Mouse (Mus musculus) E14TG2a.4 (cell line): ENCODE data around the gene 4930503B20Rik.

ENCODE experiments used
- H3K27me3 ChIP-seq: 2 replicates; pipeline ENCODE4 v1.6.1; 2014; ENCODE audit warnings: low read length, control low read depth; ENCODE audit not compliant: insufficient read depth
- H3K36me3 ChIP-seq: 2 replicates; pipeline ENCODE4 v1.6.1; 2014; ENCODE audit warnings: low read length, control low read depth; ENCODE audit not compliant: insufficient read depth
- H3K4me1 ChIP-seq: replicated peaks from 2 replicates; pipeline ENCODE4 v1.6.1; 2014; ENCODE audit warnings: low read depth, low read length, control low read depth
- H3K4me3 ChIP-seq: replicated peaks from 2 replicates; pipeline ENCODE4 v1.5.1; 2014; ENCODE audit warnings: mild to moderate bottlenecking, low read length
- H3K9me3 ChIP-seq: 2 replicates; pipeline ENCODE4 v1.6.1; 2014; ENCODE audit warnings: low read length, control low read depth
- CTCF ChIP-seq: conservative IDR thresholded peaks from 2 replicates; pipeline ENCODE4 v1.5.1; 2014; ENCODE audit warnings: low read length
- NANOG ChIP-seq: IDR thresholded peaks from 2 replicates; pipeline ENCODE4 v1.6.1; 2014; ENCODE audit warnings: borderline replicate concordance, low read length, mixed read lengths
- POU5F1 ChIP-seq: IDR thresholded peaks from 2 replicates; pipeline ENCODE4 v1.6.1; 2014; ENCODE audit warnings: low read length, borderline replicate concordance

4930503B20Rik gene

GRCm38 (mm10) chr3:146682140-146682651 lies 31.1 kb upstream of the 4930503B20Rik start:
- Histone ChIP-seq H3K9me3 (no peaks in the 10 kb centered on the region), H3K4me1 (peaks cover 7% of the 10 kb centered on the region), H3K36me3 (no peaks in the 10 kb centered on the region), H3K4me3 (no peak overlapping the region), H3K27me3 (peaks cover 50% of the 10 kb centered on the region)
- TF ChIP-seq POU5F1 (no peak), CTCF (no peak), NANOG (no peak)

- Histone ChIP-seq H3K4me1 (peaks cover 7% of the 10 kb centered on the region), H3K4me3 (no peak overlapping the region), H3K36me3 (no peaks in the 10 kb centered on the region), H3K27me3 (peaks cover 48% of the 10 kb centered on the region), H3K9me3 (no peaks in the 10 kb centered on the region)
- TF ChIP-seq POU5F1 (no peak), CTCF (no peak), NANOG (no peak)
Observed at GRCm38 (mm10) chr3:146681696-146682095, 30.6 kb upstream of the 4930503B20Rik start.

- Histone ChIP-seq H3K4me3 (no peak overlapping the region), H3K4me1 (peaks cover 7% of the 10 kb centered on the region), H3K36me3 (no peaks in the 10 kb centered on the region), H3K9me3 (no peaks in the 10 kb centered on the region), H3K27me3 (peaks cover 38% of the 10 kb centered on the region)
- no peak for TF ChIP-seq POU5F1
- TF ChIP-seq NANOG, result no peak
- TF ChIP-seq CTCF, result no peak
Observed at GRCm38 (mm10) chr3:146680625-146681024, 29.5 kb upstream of the 4930503B20Rik start.

- H3K36me3 ChIP-seq, result no peaks in the 10 kb centered on the region
- no peak overlapping the region for H3K4me3 ChIP-seq
- peaks cover 2% of the 10 kb centered on the region; the same call in 1 of the 2 replicates for H3K4me1 ChIP-seq
- no peaks in the 10 kb centered on the region for H3K9me3 ChIP-seq
- TF ChIP-seq NANOG (no peak), POU5F1 (no peak), CTCF (no peak)
- H3K27me3 ChIP-seq, result peaks cover 28% of the 10 kb centered on the region
Observed at GRCm38 (mm10) chr3:146679646-146680045, 28.5 kb upstream of the 4930503B20Rik start.

GRCm38 (mm10) chr3:146676193-146676592 lies 25.1 kb upstream of the 4930503B20Rik start:
- Histone ChIP-seq H3K36me3 (no peaks in the 10 kb centered on the region), H3K4me1 (no peaks in the 10 kb centered on the region), H3K9me3 (no peaks in the 10 kb centered on the region), H3K4me3 (no peak overlapping the region), H3K27me3 (peaks cover 6% of the 10 kb centered on the region; the same call in 1 of the 2 replicates)
- no peak for TF ChIP-seq CTCF
- TF ChIP-seq NANOG, result no peak
- no peak for TF ChIP-seq POU5F1

GRCm38 (mm10) chr3:146675101-146675500 lies 24.0 kb upstream of the 4930503B20Rik start:
- Histone ChIP-seq H3K27me3 (peaks cover under 1% of the 10 kb centered on the region; the same call in 1 of the 2 replicates), H3K4me1 (no peaks in the 10 kb centered on the region), H3K36me3 (no peaks in the 10 kb centered on the region), H3K9me3 (no peaks in the 10 kb centered on the region), H3K4me3 (no peak overlapping the region)
- TF ChIP-seq NANOG (no peak), CTCF (no peak), POU5F1 (no peak)

GRCm38 (mm10) chr3:146671121-146671520 lies 20.0 kb upstream of the 4930503B20Rik start:
- Histone ChIP-seq H3K36me3 (no peaks in the 10 kb centered on the region), H3K27me3 (no peaks in the 10 kb centered on the region), H3K9me3 (no peaks in the 10 kb centered on the region), H3K4me3 (no peak overlapping the region), H3K4me1 (no peaks in the 10 kb centered on the region)
- no peak for TF ChIP-seq NANOG
- TF ChIP-seq CTCF, result no peak
- no peak for TF ChIP-seq POU5F1

- H3K4me3 ChIP-seq, result no peak overlapping the region
- no peaks in the 10 kb centered on the region for H3K27me3 ChIP-seq
- TF ChIP-seq NANOG, result no peak
- no peak for TF ChIP-seq POU5F1
- TF ChIP-seq CTCF, result no peak
- no peaks in the 10 kb centered on the region for H3K9me3 ChIP-seq
- H3K36me3 ChIP-seq, result no peaks in the 10 kb centered on the region
- no peaks in the 10 kb centered on the region for H3K4me1 ChIP-seq
Observed at GRCm38 (mm10) chr3:146661907-146662306, 10.8 kb upstream of the 4930503B20Rik start.

GRCm38 (mm10) chr3:146661001-146661400 lies 9.9 kb upstream of the 4930503B20Rik start:
- H3K36me3 ChIP-seq, result no peaks in the 10 kb centered on the region
- no peaks in the 10 kb centered on the region for H3K27me3 ChIP-seq
- H3K4me3 ChIP-seq, result no peak overlapping the region
- H3K4me1 ChIP-seq, result no peaks in the 10 kb centered on the region
- TF ChIP-seq POU5F1 (no peak), CTCF (no peak), NANOG (no peak)
- H3K9me3 ChIP-seq, result no peaks in the 10 kb centered on the region
